Mouse (Mus musculus) neutrophil, adult 5-6 weeks (primary cell): ENCODE results near the gene Synpr. TPM values are rescaled to one million over a fixed set of nuclear protein-coding genes. Genes with fewer than 3 reads are reported as not detected.

Experiments
- ATAC-seq: fragments of 151-379, 151-347 bp; 2 replicates; pipeline ENCODE4 v1.8.0; 2017; ENCODE audit warnings: mild to moderate bottlenecking, moderate TSS enrichment; ENCODE audit not compliant: insufficient number of reproducible peaks, poor library complexity, low FRiP score, severe bottlenecking; ENCODE audit errors: extremely low read depth
- total RNA-seq: library from RNA; stranded (forward); fragments of 200-1000 nt; gene quantifications from 2 replicates; pipeline ENCODE4 v1.2.3, GENCODE M21; 2017

The Synpr gene
- total RNA-seq, 1 experiment from 2014 or later = not detected

- no peak for ATAC-seq
Measured at GRCm38 (mm10) chr14:13349170-13349865, 64.7 kb downstream of the Synpr start.

DNA sequence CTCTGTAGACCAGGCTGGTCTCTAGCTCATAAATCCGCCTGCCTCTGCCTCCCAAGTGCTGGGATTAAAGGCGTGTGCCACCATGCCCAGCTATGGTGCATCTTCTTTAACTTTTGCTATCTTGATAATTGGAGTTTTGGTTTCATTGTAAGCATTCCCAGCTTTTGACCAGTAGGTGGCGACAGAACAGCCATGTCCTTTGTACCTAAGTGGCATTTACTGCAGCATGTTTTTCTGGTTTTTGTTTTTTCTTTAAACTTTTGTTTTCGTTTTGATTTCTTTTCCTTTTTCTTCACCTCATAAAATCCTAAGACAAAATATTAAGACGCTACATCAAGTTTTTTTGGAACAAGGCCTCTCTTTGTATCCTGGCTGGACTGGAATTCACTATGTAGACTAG is 69.6 kb downstream of the Synpr start:
- ATAC-seq = no peak

DNA sequence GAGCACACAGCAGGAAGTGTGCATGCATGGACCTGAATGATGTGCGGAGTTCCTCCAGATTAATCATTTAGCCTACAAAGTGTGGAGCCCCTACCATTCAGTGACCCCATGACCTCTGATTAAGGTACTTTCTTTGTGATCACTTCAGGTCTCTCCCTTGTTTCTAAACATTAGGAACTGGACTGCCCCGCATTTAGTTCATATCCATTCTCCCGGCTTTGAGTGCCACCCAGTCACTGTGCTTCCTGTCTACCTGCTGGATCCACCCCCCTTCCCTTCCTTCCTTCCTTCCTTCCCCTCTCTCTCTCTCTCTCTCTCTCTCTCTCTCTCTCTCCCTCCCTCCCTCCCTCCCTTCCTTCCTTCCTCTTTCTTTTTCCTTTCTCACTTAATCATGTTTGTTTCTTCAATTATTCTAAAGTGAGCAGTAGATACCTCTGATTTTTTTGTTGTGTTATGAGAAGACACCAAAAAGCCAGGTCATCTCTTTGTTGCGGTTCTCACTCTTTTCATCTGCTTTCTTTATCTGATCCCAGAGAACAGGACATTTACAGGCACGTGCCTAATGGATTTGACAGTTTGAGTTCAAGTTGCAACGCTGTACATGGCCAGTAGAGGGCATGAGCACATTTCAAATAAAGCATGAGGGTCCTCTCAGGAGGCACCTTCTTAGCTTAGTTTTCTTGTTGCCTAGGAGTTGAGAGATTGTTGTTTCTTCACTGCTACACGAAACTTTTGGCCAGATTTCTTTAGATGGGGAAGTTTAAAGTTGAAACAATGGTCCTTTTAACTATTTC is 71.2 kb downstream of the Synpr start:
- no peak for ATAC-seq

DNA sequence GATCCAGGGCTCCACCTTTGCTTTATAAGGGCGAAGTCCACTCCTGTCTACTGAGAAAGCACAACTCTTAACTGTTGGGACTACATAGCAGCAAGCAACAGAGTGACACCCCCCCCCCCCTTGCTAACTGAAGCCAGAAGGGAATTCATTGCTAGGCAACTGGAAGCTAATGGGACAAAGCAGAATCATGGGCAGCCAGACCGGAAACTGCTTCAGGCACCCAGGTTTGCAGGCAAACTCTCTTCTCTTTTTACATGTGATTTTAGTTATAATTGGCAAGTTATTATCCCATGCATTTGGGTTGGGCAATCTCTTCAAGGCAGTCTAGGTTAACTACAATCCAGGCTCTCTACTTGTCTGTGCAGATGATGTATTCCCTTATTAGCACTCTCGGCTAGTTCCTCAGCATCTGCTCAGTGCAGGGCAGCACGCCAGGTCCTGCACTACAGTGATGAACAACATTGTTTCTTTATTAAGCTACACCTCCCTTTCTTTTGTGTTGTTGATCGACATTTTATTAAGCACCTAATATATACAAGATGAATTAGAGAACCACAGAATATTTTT is 72.6 kb downstream of the Synpr start:
- no peak for ATAC-seq

GRCm38 (mm10) chr14:13358037-13358436 is 73.5 kb downstream of the Synpr start:
- ATAC-seq = no peak

- no peak for ATAC-seq
Measured at GRCm38 (mm10) chr14:13361184-13361583, 76.6 kb downstream of the Synpr start.

- ATAC-seq = peak; percentile 55; the same call in 1 of the 2 replicates
Measured at GRCm38 (mm10) chr14:13361642-13362041, 77.1 kb downstream of the Synpr start.

DNA sequence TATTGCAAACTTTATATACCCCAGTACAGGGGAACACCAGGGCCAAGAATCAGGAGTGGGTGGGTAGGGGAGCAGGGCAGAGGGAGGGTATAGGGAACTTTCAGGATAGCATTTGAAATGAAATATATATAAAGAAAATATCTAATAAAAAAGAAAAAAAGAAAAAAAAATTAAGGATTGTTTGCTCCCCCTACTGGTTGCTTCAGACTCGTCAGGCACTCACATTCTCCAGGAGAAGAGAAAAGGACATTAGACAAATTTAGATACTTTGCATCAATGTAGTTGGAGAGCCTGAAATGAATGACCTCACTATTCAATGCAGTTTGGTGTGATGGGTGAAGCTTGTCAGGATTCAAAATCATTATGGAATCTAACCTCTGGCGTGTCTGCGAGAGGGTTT is 83.7 kb downstream of the Synpr start:
- no peak for ATAC-seq

DNA sequence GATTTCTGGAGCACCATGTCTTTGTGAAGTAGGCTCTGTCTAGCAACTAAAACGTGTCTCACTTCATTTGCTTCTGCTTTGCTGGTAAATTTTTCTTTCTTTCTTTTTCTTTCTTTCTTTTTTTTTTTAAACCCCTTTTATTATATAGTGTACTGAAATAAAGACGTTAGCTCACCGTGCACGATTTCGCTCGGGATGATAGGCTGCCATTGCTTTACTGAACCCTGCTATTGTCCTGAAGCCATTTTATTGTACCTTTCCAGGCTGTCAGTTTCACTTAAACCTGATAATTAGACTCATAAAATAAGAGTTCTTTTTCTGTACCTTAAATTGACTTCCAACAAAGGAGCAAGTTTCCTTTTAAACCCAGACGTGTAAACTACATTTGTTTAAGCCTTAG is 104.5 kb downstream of the Synpr start:
- no peak for ATAC-seq

DNA sequence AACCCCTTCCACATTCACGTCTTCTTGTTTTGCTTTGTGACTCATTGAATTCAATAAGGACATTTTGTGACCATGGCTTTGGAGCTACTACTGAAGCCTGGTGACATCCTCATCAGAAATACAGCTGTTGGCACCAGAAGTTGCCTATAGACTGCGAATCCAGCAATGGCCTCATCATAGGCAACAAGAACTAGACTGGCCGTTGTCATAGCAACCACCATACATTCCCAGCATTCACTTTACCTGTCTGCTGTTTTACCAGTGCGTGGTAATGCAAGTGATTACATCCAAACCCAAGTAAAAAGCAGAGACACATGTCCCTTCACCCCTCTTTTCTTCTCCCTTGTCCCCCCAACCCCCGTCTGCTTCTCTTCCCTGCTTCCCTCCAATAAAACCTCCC is 105.4 kb downstream of the Synpr start:
- ATAC-seq = no peak

GRCm38 (mm10) chr14:13399226-13400020 is 114.8 kb downstream of the Synpr start:
- no peak for ATAC-seq

DNA sequence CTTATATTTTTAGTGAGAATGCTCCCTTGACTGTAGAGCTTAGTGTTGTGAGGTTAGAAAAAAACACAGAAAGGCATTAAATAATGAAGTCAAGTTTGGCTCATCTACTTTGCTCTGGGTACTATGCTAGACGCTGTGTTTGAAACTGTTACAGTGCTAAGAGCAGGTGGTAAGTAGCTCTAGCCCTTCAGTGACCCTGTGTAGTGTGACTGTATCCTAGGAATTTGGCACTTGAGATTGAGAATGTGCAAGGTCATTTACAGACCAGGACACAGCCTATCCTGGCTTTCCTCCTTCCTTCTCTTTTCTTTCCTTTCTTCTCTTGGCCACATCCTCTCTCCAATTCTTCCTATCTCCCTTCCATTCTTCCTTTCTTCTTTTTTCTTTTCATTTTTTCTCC is 127.1 kb downstream of the Synpr start:
- ATAC-seq = no peak

- no peak for ATAC-seq
Measured at GRCm38 (mm10) chr14:13440723-13441122, 156.1 kb downstream of the Synpr start.

DNA sequence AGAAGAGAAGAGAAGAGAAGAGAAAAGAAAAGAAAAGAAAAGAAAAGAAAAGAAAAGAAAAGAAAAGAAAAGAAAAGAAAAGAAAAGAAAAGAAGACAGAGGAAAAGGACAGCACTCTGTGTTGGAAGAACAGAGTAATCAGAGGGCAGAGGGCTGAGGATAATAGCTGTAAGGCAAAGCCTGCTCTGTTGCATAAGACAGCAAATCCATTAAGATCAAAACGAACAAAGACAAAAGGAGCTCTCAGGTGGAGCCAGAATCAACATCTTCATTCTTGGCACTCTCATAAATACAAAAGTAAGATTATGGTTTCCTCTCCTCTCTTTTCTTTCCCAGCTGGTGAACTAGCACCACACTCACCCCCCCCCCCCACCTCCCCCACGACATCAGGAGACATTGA is 160.3 kb downstream of the Synpr start:
- ATAC-seq = no peak

DNA sequence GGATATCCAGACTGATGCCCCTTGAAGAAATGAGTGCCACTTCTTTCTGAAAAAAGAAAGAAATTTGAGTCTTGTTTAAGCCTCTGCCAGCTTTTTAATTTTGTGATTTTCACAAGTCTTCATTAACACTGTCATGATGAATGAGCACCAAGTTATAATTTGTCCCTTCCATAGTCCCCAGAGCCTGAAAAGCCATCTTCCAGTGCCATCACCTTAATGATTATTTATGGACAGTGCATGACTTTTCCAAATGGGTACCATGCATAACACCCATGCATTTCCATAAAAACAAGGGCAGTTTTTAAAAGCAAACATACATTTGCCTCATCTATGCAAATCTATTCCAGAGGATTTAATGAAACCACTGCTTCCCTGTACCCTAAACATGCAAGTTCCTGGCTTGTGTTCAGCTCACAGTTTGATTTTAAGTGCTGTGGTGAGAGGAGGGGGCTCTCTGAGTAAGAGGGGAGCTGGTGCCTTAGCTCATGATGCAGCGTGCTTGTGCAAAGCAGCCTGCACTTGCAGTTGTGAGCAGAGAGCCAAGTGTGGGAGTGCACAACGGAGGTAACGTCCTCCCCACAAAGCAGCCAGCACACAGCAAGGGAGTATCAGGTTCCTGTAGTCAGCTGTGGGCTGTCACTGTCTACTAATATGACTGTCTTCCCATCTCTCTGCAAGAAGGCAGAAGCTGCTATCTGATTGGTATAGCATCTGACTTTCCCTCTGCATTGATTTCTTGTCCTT is 169.1 kb downstream of the Synpr start:
- no peak for ATAC-seq

DNA sequence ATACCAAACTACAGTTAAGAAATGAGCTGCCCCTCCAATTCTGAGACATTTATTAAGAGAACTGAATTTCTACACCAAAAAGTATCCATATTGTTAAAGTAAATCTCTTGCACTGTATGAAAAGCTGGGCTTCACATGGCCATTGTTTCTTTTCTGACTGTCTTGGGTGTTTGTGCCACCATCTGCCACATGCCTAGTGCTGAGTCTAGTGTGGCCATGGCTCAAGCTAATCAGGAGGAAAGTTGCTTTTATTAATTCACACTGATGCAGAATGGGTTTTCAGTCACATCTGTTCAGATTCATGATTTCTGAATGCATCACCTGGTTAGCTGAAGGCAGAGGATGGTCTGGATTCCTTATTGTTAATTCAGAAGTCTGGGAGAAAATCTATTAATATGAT is 170.4 kb downstream of the Synpr start:
- ATAC-seq = no peak

GRCm38 (mm10) chr14:13459333-13459732 is 174.8 kb downstream of the Synpr start:
- no peak for ATAC-seq

DNA sequence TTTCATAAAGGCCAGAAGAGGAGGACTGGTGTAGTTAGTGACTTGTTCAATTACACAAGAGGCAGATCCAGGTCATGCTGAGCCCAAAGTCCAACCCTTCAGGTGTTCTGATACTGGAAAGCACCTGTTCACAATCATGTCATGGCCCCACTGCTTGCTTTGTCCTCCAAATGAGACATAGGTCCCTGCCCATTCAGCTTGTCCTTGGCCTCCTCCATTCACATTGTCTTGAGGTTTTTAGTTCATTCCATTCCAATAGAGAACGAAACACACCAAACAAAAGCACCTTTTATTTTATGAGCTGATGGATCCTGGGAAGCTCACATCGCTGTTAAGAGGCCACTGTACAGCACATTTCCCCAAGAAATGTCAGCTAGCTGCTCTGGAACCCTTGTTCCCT is 184.6 kb downstream of the Synpr start:
- no peak for ATAC-seq

GRCm38 (mm10) chr14:13477821-13478220 is 193.2 kb downstream of the Synpr start:
- ATAC-seq = no peak
